ENCODE assay signal across 8 mouse cellular contexts in the genomic region with DNA sequence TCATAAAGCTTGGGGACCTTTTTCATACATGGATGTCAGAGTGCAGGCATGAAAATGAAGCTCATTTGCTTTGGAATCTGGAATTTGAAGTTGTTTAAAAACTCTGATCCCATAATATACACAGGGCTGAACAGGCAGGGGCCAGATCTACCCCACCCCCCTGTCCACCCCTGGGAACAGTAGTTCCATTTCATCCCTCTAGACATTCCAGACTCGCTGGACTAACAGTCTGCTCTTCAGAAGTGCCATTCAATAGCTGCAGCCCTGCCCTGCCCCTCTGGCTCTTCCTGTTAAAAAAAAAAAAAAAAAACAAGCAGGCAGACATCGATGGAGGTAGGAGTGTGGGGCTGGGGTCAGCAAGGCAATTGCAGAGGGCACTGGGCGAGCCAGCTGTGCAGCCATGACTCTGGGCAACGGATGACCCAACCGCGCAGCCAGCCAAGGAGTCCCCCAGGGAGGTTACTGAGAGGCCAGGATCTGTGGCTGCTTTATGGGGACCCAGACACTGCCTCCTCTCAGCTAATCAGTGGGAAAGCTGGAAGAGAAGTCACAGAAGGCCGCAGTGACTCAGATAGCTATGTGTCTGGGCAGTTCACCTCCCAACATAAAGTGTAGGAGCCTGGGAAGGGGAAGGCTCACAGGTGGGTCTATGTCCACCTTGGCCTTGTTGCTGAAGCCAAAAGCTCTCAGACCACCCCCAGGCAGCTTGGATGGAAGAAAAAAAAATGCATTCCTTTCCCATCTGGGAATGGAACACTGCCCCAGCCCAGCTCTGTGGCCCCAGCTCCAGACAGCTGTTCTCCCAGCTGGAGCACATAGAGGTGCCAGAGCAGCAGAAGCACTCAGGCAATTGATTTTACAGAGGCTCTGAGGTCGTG. TPM values are rescaled to one million over a fixed set of nuclear protein-coding genes. Genes with fewer than 3 reads are reported as not detected.
DNase-seq lines count a peak whose midpoint lies in the region; TF ChIP-seq lines count a peak whose summit lies in the region.

No protein-coding gene starts in this region.

- no peak for TF ChIP-seq POLR2A in kidney, adult 2 months (IDR thresholded peaks at IDR 0.05; ENCODE audit: low read depth, low read length)

- H3K4me1 ChIP-seq in kidney, adult 2 months (ENCODE audit: control insufficient read depth, insufficient read depth, low read length): no peaks in the 10 kb centered on the region

- no peak for TF ChIP-seq CTCF in kidney, adult 2 months (conservative IDR thresholded peaks at IDR 0.05; ENCODE audit: insufficient read depth, insufficient read length, low read depth, low read length)
- no peak for TF ChIP-seq CTCF in gastrocnemius, adult 2 months (IDR thresholded peaks at IDR 0.05)

- H3K27ac ChIP-seq in kidney, adult 2 months (ENCODE audit: insufficient read depth, low read depth, low read length): no peak overlapping the region
- H3K27ac ChIP-seq in gastrocnemius, adult 2 months: peak overlapping the region; percentile 72

- no peaks in the 10 kb centered on the region for H3K27me3 ChIP-seq in kidney, adult 2 months (replicated peaks; ENCODE audit: control insufficient read depth, insufficient read depth, low read length)

- WGBS in kidney, adult 2 months: 14% methylated on average over 8 of the region's 8 CpGs

- DNase-seq in kidney, adult 2 months: peak; percentile 17
- no peak for DNase-seq in kidney, adult 18-20 months
- peak; percentile 31 for DNase-seq in NIH3T3 (ENCODE audit: low read depth)
- DNase-seq in gastrocnemius, adult 2 months: peak; percentile 67
- peak; percentile 64 for DNase-seq in lung, postnatal 10 days
- no peak for DNase-seq in thymus, postnatal 36 days
- DNase-seq in spleen, postnatal 4 days (ENCODE audit: low spot score in 2 of 2): no peak
- no peak for DNase-seq in cerebellum, adult 11 months

- no peaks in the 10 kb centered on the region for H3K36me3 ChIP-seq in kidney, adult 2 months (ENCODE audit: control insufficient read depth, insufficient read depth, low read length)

- intact Hi-C loops in gastrocnemius, adult 2 months (cut with DNase I): no loop called here

- no peak overlapping the region for H3K4me3 ChIP-seq in kidney, adult 2 months (ENCODE audit: insufficient read depth, low read depth, low read length)
- no peak overlapping the region for H3K4me3 ChIP-seq in gastrocnemius, adult 2 months

RNA-seq across cellular contexts. Expression of a gene that starts 26.2 kb away (rescaled TPM):
- polyA plus RNA-seq in kidney, adult 2 months (2012; rRNA removed): 2.9 and 4.8 TPM in 2 replicates
- 1 to 10 TPM; 1.5 to 3.9 TPM for total RNA-seq in gastrocnemius, adult 2 months (2021)

Comparison
In these comparisons a context has a peak if more than half of its experiments do, and no peak if none do; other contexts are left out.
1. DNase-seq: peak in kidney, adult 2 months (single experiment), NIH3T3 (single experiment), gastrocnemius, adult 2 months (single experiment) and lung, postnatal 10 days (single experiment); none in kidney, adult 18-20 months (single experiment), thymus, postnatal 36 days (0 of 2), spleen, postnatal 4 days (0 of 2) and cerebellum, adult 11 months (single experiment).